Mouse (Mus musculus): Measurements from ENCODE around the gene Mrps17. TPM values are rescaled to one million over a fixed set of nuclear protein-coding genes. Genes with fewer than 3 reads are reported as not detected.
A peak's percentile ranks its signal among the peaks of the same experiment; 100 is the strongest.

Mrps17 gene
- polyA plus RNA-seq, 1 experiment from 2014 or later: 179 TPM

GRCm38 (mm10) chr5:129744050-129744449 lies 28.8 kb downstream of the Mrps17 start:
- Histone ChIP-seq H3K4me1 (no peaks in the 10 kb centered on the region), H3K9ac (no peak overlapping the region), H3K4me2 (no peak overlapping the region), H3K4me3 (no peak overlapping the region), H3K9me3 (no peaks in the 10 kb centered on the region), H3K27ac (no peak overlapping the region), H3K36me3 (peaks cover 74% of the 10 kb centered on the region), H3K27me3 (no peaks in the 10 kb centered on the region)
- ATAC-seq (ENCODE audit: insufficient number of reproducible peaks, low FRiP score, low TSS enrichment, low read depth): no peak
- WGBS: 74% methylated on average over 6 of the region's 6 CpGs

GRCm38 (mm10) chr5:129756886-129757285 lies 41.6 kb downstream of the Mrps17 start:
- 94% methylated on average over 20 of the region's 20 CpGs for WGBS
- ATAC-seq (ENCODE audit: insufficient number of reproducible peaks, low FRiP score, low TSS enrichment, low read depth): no peak
- peaks cover 52% of the 10 kb centered on the region for H3K36me3 ChIP-seq

GRCm38 (mm10) chr5:129759929-129760480 lies 44.7 kb downstream of the Mrps17 start:
- Histone ChIP-seq H3K9ac (no peak overlapping the region), H3K4me3 (no peak overlapping the region), H3K27me3 (no peaks in the 10 kb centered on the region), H3K36me3 (peaks cover 38% of the 10 kb centered on the region), H3K4me2 (no peak overlapping the region), H3K4me1 (peaks cover 12% of the 10 kb centered on the region; the same call in 1 of the 2 replicates), H3K9me3 (no peaks in the 10 kb centered on the region), H3K27ac (no peak overlapping the region)
- 86% methylated on average over 13 of the region's 13 CpGs for WGBS
- no peak for ATAC-seq (ENCODE audit: insufficient number of reproducible peaks, low FRiP score, low TSS enrichment, low read depth)

More at GRCm38 (mm10) chr5:129756886-129757285, 41.6 kb downstream of the Mrps17 start:
- Histone ChIP-seq H3K4me3 (no peak overlapping the region), H3K27ac (no peak overlapping the region), H3K4me1 (peaks cover 6% of the 10 kb centered on the region; the same call in 1 of the 2 replicates), H3K27me3 (no peaks in the 10 kb centered on the region), H3K4me2 (no peak overlapping the region), H3K9ac (no peak overlapping the region), H3K9me3 (no peaks in the 10 kb centered on the region)

- WGBS: 45% methylated on average over 18 of the region's 18 CpGs
- Histone ChIP-seq H3K4me1 (peaks cover 12% of the 10 kb centered on the region; the same call in 1 of the 2 replicates), H3K4me3 (no peak overlapping the region), H3K36me3 (peaks cover 42% of the 10 kb centered on the region), H3K27ac (peak overlapping the region; percentile 63), H3K27me3 (no peaks in the 10 kb centered on the region), H3K9ac (no peak overlapping the region), H3K9me3 (no peaks in the 10 kb centered on the region), H3K4me2 (no peak overlapping the region)
- 0 out of 2 replicates have a peak, but pooled peaks have one; percentile 35 for ATAC-seq (ENCODE audit: insufficient number of reproducible peaks, low FRiP score, low TSS enrichment, low read depth)
Measured at GRCm38 (mm10) chr5:129761865-129762540, 46.7 kb downstream of the Mrps17 start.

GRCm38 (mm10) chr5:129770443-129771355 lies 55.4 kb downstream of the Mrps17 start:
- 88% methylated on average over 23 of the region's 23 CpGs for WGBS
- peaks cover 46% of the 10 kb centered on the region for H3K36me3 ChIP-seq
- H3K27ac ChIP-seq: no peak overlapping the region
- no peaks in the 10 kb centered on the region for H3K27me3 ChIP-seq
- no peak overlapping the region for H3K4me3 ChIP-seq
- no peak for ATAC-seq (ENCODE audit: insufficient number of reproducible peaks, low FRiP score, low TSS enrichment, low read depth)
- no peak overlapping the region for H3K4me2 ChIP-seq
- H3K4me1 ChIP-seq: no peaks in the 10 kb centered on the region
- H3K9ac ChIP-seq: no peak overlapping the region
- no peaks in the 10 kb centered on the region for H3K9me3 ChIP-seq

Other genes with a start within 250 kb of the Mrps17 start
- 37.8 and 41.0 TPM in 2 replicates for gene Sfswap, start 214.3 kb upstream of the Mrps17 start, polyA plus RNA-seq (2015; fragmentation: Nextera tagmentation; extraction: Ambion mirVana)
- 1.4 and 1.5 TPM in 2 replicates for gene Mmp17, start 131.3 kb upstream of the Mrps17 start, polyA plus RNA-seq (2015; fragmentation: Nextera tagmentation; extraction: Ambion mirVana)
- gene Zfp11, start 45.4 kb upstream of the Mrps17 start, polyA plus RNA-seq (2015; fragmentation: Nextera tagmentation; extraction: Ambion mirVana): 4.5 and 5.0 TPM in 2 replicates
- not detected in 2 replicates for gene Sept14, start 7.0 kb upstream of the Mrps17 start, polyA plus RNA-seq (2015; fragmentation: Nextera tagmentation; extraction: Ambion mirVana)
- 109 and 131 TPM in 2 replicates for gene Nipsnap2, start 9.6 kb downstream of the Mrps17 start, polyA plus RNA-seq (2015; fragmentation: Nextera tagmentation; extraction: Ambion mirVana)
- 35.5 and 38.1 TPM in 2 replicates for gene Psph, start 72.0 kb downstream of the Mrps17 start, polyA plus RNA-seq (2015; fragmentation: Nextera tagmentation; extraction: Ambion mirVana)
- 62.1 and 76.1 TPM in 2 replicates for gene Sumf2, start 131.5 kb downstream of the Mrps17 start, polyA plus RNA-seq (2015; fragmentation: Nextera tagmentation; extraction: Ambion mirVana)
- 814 and 824 TPM in 2 replicates for gene Chchd2, start 172.0 kb downstream of the Mrps17 start, polyA plus RNA-seq (2015; fragmentation: Nextera tagmentation; extraction: Ambion mirVana)
- 6.2 and 7.4 TPM in 2 replicates for gene Zbed5, start 180.2 kb downstream of the Mrps17 start, polyA plus RNA-seq (2015; fragmentation: Nextera tagmentation; extraction: Ambion mirVana)
- 0.32 and 1.7 TPM in 2 replicates for gene Phkg1, start 183.1 kb downstream of the Mrps17 start, polyA plus RNA-seq (2015; fragmentation: Nextera tagmentation; extraction: Ambion mirVana)
- 3.1 and 3.6 TPM in 2 replicates for gene Nupr1l, start 193.0 kb downstream of the Mrps17 start, polyA plus RNA-seq (2015; fragmentation: Nextera tagmentation; extraction: Ambion mirVana)
- gene Vkorc1l1, start 226.5 kb downstream of the Mrps17 start, polyA plus RNA-seq (2015; fragmentation: Nextera tagmentation; extraction: Ambion mirVana): 21.2 and 28.5 TPM in 2 replicates